Mouse (Mus musculus) cerebellum, adult 2 months (tissue): ENCODE results near the gene Myo3a. TPM values are rescaled to one million over a fixed set of nuclear protein-coding genes. Genes with fewer than 3 reads are reported as not detected.

Experiments used
- DNase-seq, 2 experiments: peaks; one replicate each; pipeline ENCODE4 v3.0.0; 2021
- H3K27ac ChIP-seq: fragments of 200-500 bp; 2 replicates; pipeline ENCODE4 v1.5.1; 2012; ENCODE audit warnings: low read length, control low read depth, inconsistent platforms; ENCODE audit not compliant: insufficient read depth
- H3K27me3 ChIP-seq: fragments of 200-500 bp; 2 replicates; pipeline ENCODE4 v1.6.1; 2012; ENCODE audit warnings: inconsistent platforms, mild to moderate bottlenecking, low read length, moderate library complexity; ENCODE audit not compliant: control insufficient read depth, insufficient read depth
- H3K4me1 ChIP-seq: fragments of 200-500 bp; 2 replicates; pipeline ENCODE4 v1.6.1; 2011; ENCODE audit warnings: low read length; ENCODE audit not compliant: control insufficient read depth, insufficient read depth
- H3K4me3 ChIP-seq: fragments of 200-500 bp; replicated peaks from 2 replicates; pipeline ENCODE3; 2011; ENCODE audit warnings: mild to moderate bottlenecking, low read depth, low read length, control low read depth; ENCODE audit not compliant: insufficient read depth
- CTCF ChIP-seq: fragments of 200-500 bp; IDR thresholded peaks from 2 replicates; pipeline ENCODE4 v1.5.1; 2011; ENCODE audit warnings: low read depth, mild to moderate bottlenecking, control low read depth, low read length, moderate library complexity, borderline replicate concordance; ENCODE audit not compliant: insufficient read depth
- POLR2A ChIP-seq: fragments of 200-500 bp; IDR thresholded peaks from 2 replicates; pipeline ENCODE4 v1.6.1; 2011; ENCODE audit warnings: low read length, control low read depth, borderline replicate concordance; ENCODE audit not compliant: insufficient read depth
- WGBS: fragments of 180-500 bp; shearing (Covaris S2); methylation state at CpG from one replicate; pipeline ENCODE4 v1.1.7; 2018; 5-methylcytosine and 5-hydroxymethylcytosine counted together
- polyA plus RNA-seq: library from polyadenylated mRNA; depleted of rRNA; stranded (reverse); fragments of >200 nt; gene quantifications from 2 replicates; pipeline ENCODE4 v1.2.3, GENCODE M21; 2012

Gene Myo3a
- polyA plus RNA-seq, 1 experiment: not detected

DNA sequence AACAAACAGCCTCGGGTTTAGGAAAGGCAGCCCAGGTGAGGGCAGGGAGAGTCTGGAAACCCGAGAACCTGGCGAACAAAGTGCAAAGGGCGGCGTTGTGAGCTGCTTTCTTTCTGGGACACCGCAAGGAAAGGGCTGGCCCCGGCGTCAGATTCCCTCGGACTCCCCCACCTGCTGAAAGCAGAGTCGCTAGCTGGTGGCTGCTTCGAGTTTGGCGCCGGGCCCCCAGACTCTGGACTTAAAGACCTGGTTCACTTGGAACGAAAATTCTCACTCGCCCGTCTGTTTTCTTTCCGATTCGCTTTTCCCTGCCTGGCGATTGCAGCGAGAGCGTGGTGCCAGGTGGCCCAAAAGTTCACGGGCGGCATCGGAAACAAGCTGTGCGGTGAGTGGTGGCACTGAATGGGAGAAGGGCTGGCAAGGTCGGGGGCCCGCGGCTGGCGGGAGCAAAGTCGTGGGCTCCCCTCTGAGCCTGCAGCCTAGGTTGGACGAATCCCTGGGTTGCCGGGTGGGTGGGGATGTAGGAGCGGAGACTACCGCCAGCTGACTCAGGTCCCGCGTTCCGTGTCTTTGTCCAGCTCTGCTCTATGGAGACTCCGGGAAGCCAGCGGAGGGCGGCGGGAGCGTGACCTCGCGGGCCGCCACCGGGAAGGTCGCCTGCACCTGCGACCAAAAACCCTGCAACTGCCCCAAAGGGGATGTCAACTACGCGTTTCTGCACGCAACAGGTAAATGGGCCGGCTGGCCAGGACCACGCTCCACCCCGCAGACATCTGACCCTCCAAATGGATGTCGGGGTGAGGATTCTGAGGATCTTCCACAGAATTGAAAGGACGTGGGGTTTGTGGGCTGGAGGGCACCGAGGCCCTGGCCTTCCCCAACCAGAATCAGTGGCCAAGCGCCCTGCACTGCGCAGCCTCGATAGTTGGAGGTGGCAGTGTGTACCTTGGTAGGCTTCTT is 396.1 kb downstream of the Myo3a start:
- peak in 1 of 2 experiments; percentile 26 for DNase-seq
- no peak for TF ChIP-seq CTCF
- WGBS: under 1% methylated on average over 60 of the region's 60 CpGs
- Histone ChIP-seq H3K27me3 (peaks cover 4% of the 10 kb centered on the region; the same call in 1 of the 2 replicates), H3K4me1 (peaks cover 3% of the 10 kb centered on the region), H3K27ac (no peak overlapping the region), H3K4me3 (peak overlapping the region; percentile 36)

DNA sequence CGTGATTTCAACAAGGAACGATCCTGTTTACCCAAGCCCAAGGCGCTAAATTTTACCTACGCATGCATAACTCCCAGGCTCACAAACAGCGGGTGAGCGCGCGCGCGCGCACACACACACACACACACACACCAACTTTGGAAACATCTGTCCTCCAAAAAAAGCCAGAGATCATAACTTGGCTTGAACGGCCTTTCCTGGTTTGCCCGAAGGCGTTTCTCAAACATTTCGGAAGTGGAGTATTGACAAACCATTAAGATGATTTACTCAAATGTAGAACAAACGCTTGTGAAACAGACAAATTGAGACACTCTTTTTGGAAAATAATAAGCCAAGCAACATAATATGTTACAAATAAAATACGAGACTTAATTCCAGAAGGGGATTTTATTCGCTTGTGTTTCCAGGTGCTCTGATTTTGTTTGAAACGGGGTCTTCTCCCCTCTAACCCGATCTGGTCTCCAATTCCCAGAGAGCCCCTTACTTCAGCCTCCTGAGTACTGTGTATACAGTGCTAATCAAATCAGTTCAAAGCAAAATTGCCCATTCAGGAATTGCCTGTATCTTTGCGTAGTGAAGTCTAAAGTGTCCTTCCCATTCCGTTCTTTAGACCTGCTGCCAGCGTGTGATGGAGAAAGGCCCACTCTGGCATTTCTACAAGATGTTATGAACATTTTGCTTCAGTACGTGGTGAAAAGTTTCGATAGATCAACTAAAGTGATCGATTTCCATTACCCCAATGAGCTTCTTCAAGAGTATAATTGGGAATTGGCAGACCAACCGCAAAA is 397.1 kb downstream of the Myo3a start:
- H3K27ac ChIP-seq: no peak overlapping the region
- no peak for DNase-seq
- H3K27me3 ChIP-seq: peaks cover 4% of the 10 kb centered on the region; the same call in 1 of the 2 replicates

DNA sequence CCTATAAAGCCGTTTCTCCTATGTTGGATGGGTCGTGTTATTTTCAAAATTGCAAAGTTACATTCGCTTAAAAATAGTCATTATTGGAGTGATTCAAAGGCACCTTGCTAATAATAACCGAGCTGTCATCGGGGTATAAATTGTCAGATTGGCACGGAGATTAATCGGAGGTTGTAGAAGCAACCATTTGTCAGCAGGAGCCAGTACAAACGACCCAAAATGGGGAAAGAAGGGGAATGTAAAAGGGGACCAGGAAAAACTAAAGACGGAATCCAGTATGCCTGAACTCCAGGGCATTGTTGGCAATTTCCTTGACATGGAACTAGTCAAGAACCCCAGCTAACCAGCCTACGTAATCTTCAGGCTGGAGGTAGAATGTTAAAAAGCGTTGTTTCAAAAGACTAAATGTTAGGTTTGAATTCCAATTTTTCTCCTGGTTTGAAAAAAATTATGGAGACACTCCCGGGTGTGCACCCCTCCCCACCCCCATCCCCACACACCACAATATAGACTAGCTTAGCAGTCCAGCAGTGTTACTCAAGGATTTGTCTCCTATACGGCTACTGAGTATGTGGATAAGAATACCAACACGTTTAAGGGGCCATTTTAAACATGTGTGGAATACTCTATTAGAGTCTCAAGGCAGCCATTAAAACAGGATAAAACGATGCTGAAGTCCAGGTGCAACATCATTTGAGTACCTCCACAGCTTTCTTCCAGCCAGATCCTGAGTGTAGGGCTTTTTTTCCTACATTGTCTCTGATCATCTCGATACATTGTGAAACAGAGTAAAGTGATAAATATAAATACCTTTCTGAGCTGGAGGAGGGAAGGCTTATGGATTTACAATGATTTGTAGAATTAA is 398.0 kb downstream of the Myo3a start:
- TF ChIP-seq CTCF: no peak
- no peak for TF ChIP-seq POLR2A
- Histone ChIP-seq H3K27ac (no peak overlapping the region), H3K4me3 (no peak overlapping the region), H3K4me1 (peaks cover 3% of the 10 kb centered on the region), H3K27me3 (peaks cover 4% of the 10 kb centered on the region; the same call in 1 of the 2 replicates)
- 22% methylated on average over 16 of the region's 16 CpGs for WGBS
- DNase-seq: no peak

More for the DNA sequence above, 397.1 kb downstream of the Myo3a start:
- TF ChIP-seq POLR2A (no peak), CTCF (no peak)
- 7% methylated on average over 27 of the region's 27 CpGs for WGBS
- Histone ChIP-seq H3K4me3 (no peak overlapping the region), H3K4me1 (peaks cover 3% of the 10 kb centered on the region)

DNA sequence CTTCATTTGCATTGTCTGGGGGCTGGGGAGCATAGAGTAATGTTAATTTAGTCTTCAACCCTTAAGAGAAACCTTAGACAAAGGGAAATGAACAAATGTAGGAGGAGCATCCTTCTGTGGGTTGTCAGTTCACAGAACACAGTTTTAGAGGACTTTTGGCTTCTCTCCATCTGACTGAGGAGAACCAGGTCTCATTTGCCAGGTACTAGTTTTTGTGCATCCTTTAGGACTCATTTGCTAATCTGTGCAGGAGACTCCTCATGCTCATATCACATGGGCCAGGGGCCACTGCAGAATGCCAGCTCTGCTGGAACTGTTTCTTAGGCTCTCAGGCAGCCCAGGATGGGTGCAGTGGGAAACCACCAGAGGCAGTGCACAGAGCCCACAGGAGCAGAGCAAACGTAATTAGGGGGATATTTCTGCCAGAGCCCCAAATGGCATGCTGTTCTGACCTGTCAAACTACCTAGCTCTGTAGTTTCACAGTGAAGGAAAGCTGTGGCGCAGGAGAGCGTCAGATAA is 399.9 kb downstream of the Myo3a start:
- H3K4me3 ChIP-seq: no peak overlapping the region
- H3K4me1 ChIP-seq: peaks cover 3% of the 10 kb centered on the region
- 45% methylated on average over 3 of the region's 3 CpGs for WGBS
- no peak overlapping the region for H3K27ac ChIP-seq
- H3K27me3 ChIP-seq: peaks cover 4% of the 10 kb centered on the region; the same call in 1 of the 2 replicates
- TF ChIP-seq POLR2A (no peak), CTCF (no peak)
- DNase-seq: no peak

DNA sequence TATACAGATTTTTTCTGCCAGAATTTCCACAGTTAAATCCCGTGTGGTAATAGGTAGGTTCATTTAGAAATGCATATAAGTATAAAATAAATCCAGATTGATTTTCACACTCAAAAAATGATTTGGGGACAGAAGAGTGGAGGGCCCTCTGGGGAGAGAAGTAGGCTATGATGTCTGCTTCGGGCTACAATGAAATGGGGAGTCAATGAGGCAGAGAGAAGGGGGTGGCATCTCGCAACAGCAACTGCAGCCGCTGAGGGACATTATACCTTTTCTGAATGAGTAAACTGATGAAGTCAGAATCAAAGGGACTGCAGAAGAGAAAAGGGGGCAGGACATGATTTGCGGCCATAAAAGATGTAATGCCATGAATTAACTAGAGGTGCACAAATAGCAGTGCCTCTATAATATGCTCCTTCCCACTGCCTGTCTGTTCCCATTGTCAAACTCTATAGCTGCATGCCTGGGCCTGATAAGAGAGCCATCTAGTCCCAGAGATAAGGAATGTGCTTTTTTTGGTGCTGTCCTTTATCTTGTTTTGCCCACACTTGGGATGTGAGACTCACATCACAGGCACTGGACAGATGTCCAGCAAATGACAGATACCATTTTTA is 400.6 kb downstream of the Myo3a start:
- H3K27me3 ChIP-seq: peaks cover 4% of the 10 kb centered on the region; the same call in 1 of the 2 replicates
- 37% methylated on average over 5 of the region's 5 CpGs for WGBS
- DNase-seq: no peak
- no peaks in the 10 kb centered on the region for H3K4me1 ChIP-seq
- no peak overlapping the region for H3K4me3 ChIP-seq
- H3K27ac ChIP-seq: no peak overlapping the region
- TF ChIP-seq CTCF (no peak), POLR2A (no peak)

DNA sequence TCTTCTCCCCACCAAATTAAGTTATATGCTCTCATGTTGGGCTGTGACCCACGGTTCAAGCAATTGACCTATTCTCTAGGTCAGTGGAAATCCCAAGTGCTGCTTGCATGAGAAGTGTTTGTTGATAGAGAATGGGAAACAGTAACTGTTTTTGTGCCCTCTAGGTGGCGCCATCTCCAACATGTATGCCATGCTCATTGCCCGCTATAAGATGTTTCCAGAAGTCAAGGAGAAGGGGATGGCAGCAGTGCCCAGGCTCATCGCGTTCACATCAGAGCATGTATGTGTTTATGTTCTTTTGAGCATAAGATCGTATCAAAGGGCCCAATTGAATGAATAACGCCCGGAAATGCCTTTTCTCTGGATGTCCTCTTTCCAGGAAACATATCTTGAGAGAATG is 407.5 kb downstream of the Myo3a start:
- Histone ChIP-seq H3K27ac (no peak overlapping the region), H3K4me1 (no peaks in the 10 kb centered on the region), H3K27me3 (no peaks in the 10 kb centered on the region), H3K4me3 (no peak overlapping the region)
- 39% methylated on average over 8 of the region's 8 CpGs for WGBS
- peak; percentile 56; the same call in 1 of the 2 replicates for TF ChIP-seq CTCF
- no peak for TF ChIP-seq POLR2A
- no peak for DNase-seq
